Mouse (Mus musculus): ENCODE results near the gene Tspoap1.
A peak's percentile ranks its signal among the peaks of the same experiment; 100 is the strongest.

Tspoap1 gene

DNA sequence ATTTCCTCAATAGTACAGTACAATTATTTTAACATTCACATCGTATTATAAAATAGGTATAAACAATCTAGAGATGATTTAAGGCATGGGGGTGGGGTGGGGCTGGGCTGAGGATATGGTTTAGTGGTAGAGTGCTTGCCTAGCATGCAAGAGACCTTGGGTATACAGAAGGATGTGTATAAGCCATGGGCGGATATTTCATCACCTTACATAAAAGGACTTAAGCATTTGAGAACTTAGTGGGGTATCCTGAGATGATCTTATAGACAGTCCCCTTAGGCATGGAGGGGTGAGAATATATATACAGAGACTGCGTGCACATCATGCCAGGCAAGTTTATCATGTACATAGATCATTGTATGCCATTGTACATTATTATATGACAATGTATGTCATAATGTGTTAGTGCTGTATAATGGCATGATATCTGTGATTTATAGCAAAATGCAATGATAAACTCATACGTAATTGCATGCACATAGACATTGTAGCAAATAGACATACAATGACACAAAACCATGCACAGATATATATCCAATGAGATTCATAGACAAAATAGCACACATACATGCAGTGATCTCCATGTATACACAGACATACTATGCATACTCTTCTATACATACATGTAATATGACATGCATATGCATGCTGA is 1.3 kb upstream of the Tspoap1 start:
- DNase-seq (ENCODE audit: low spot score in 2 of 2) = no peak

DNA sequence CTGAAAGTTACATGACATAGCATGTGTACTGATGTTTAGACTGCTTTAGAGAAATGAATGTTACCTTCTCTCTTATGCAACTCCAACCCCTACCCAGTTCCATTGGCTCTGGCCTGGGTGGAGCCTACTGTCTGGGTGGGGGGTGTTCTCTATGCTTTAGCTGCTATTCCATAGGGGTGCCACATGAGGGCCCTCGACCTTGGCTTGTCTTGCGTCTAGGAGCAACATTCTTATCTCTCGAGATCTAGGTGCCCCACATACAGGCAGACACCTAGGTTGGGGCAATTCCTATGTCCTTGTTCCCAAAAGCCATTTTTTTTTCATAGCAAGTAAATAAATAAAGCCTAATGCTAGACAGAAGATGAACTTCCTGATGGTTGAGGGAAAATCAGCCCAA is 734 bp upstream of the Tspoap1 start:
- DNase-seq (ENCODE audit: low spot score in 2 of 2) = peak; percentile 64 to 82

DNA sequence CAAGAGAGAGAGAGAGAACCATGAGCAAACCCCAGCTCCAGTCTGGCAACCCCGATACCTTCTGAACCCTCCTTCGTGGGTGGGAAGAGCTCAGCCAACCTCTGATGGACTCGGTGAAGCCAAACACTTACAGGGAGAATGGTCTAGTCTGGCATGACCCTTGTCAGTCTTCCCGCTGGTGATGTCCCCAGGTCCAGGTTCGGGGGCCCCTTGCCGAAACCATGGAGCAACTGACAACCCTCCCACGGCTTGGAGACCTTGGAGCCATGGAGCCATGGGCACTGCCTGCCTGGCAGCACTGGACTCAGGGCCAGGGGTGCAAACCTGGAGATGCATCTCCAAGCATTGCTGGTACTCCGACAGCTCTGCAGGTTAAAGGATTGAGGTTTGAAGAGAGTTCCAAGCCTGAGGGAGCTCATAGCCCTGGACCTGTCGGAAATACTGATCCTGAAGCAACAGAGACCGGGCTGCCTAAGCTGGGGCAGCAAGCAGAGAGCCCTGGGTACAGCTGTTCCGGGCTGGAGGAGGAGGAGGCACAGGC is 910 bp downstream of the Tspoap1 start:
- DNase-seq (ENCODE audit: low spot score in 2 of 2) = peak in 1 of 2 experiments; percentile 38

DNA sequence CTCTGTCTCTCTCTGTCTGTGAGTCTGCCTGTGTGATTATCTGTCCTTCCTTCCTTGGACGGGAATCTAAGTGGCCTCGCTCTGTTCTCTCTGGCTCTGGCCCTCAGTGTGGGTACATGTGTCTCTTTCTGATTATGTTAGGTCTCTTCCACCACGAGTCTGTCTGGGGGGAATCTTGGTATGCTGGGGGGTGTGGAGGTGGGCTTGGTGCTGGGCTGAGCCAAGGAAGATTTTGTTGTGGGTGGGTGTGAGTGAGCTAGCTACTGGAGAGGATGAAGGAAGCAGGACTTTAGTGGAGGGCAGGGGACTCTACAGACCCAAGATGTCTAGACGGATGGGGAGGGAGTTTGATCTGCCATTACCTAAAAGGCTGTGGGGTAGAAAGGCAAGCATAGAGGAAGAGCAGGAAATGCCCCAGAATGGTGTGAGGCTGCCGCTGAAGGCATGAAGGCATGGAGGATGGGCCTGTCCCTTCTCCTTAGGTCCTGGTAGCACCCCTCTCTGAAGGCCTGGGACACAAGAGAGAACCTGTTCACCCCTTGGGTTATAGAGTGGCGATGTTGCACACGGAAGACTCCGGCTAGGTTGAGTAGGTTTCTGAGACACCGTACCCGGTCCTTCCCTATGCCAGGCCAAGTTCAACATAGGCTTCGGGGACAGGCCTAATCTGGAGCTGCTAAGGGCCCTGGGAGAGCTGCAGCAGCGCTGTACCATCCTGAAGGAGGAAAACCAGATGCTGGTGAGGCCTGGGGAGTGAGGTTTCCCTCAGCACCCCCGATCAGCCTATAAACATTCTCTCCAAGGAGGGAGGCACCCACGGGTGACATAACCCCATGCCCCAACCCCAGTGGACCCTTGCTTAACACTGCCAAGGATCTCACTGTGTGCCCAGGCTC is 1.7 kb downstream of the Tspoap1 start:
- DNase-seq (ENCODE audit: low spot score in 2 of 2) = no peak

DNA sequence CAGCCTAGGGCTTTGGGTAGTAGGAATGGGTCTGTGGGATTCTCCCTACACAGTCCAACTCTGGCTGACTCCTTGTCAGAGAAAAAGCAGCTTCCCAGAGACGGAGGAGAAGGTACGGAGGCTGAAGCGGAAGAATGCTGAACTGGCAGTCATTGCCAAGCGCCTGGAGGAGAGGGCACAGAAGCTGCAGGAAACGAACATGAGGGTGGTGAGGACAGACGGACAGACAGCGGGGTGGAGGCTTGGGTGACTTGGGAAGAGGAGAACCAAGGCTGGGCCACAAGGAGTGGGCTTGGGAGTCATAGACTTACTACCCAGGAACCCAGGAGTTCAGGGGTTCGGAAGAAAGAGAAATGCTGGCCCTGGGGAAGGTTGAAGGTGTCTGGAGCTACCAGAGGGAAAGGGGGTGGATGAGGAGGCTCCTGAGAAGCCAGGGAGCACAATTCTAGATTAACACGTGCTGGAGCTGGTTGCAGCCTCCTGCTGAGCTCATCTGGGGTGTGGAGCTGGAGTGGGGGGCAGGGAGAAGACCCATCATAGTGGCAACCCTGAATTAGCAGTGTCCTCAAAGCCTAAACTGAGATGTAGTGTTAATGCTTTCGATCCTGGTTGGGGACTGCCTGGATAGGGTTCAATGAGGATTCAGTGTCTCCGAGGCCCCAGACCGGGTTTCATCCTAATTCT is 2.5 kb downstream of the Tspoap1 start:
- no peak for DNase-seq (ENCODE audit: low spot score in 2 of 2)

DNA sequence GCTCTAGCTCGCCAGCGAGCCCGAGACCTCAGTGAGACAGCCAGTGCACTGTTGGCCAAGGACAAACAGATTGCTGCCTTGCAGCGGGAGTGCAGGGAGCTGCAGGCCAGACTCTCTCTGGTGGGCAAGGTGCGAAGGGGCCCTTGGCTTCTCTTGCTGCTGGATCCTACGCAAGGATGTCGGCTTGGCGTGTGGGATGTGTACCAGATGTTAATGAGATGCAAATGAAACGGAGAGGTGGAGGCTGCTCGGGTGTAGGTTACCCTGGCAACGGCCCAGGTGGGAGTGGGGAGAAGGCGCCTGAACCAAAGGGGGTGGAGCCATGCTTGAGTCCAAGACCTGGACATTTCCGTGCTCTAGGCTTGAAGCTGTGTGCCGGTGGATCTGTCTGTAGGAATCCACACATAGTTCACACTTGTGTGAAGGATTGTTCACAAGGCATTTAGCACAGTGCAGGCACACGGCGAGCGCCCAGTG is 3.2 kb downstream of the Tspoap1 start:
- peak; percentile 19 to 39 for DNase-seq (ENCODE audit: low spot score in 2 of 2)

DNA sequence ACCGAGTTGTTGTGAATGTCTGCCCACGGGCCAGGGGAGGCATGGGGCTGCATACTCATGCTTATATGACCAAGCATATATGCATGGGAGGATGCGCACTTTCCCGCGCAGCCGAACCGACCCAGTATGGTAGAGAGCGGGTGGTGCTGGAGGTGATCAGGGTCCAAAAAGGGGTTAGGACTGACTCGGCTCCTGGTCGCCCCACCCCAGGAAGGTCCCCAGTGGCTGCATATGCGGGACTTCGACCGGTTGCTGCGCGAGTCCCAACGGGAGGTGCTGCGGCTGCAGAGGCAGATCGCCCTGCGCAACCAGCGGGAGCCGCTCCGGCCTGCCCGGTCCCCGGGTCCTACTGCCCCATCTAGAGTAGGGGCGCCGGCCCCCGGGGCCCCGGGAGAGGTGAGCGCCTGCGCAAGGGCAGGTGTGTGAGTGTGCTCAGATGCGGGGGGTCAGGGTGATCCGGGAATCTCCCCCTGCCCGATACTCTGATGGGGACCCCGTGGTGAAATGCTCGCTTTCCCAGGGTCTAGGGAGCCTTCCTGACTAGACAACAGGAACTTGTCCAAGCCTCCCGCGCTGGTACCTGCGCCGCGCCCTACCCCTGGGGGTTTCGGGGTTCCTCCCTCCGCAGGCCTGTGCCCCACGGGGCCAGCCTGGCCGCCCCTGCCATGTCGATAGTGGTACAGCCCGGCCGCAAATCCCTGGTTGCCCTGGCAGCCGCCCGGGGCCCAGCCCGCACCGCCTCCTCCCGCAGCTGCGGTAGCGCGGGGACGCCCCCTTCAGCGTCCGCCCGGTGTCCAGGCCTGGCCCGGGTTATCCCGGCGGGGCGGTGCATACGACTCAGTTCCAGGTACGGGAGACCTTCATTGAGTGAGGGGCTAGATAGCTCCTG is 3.9 kb downstream of the Tspoap1 start:
- peak; percentile 35 to 60 for DNase-seq (ENCODE audit: low spot score in 2 of 2)

DNA sequence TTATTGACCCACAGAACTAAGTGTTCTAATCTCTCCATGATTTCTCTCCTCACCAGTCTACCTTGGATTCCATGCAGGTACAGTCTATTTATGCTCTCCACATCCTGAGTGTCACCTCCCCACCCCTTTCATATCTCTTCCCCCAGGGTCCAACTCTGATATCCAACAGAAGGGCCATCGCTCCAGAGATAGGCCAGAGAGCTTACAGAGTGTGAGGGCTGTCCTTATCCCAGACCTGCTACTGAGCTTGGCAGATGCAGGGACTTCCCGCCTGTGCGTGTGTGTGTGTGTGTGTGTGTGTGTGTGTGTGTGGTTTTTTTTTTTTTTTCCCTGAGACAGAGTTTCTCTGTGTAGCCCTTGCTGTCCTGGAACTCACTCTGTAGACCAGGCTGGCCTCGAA is 8.4 kb downstream of the Tspoap1 start:
- peak in 1 of 2 experiments; percentile 14 for DNase-seq (ENCODE audit: low spot score in 2 of 2)

DNA sequence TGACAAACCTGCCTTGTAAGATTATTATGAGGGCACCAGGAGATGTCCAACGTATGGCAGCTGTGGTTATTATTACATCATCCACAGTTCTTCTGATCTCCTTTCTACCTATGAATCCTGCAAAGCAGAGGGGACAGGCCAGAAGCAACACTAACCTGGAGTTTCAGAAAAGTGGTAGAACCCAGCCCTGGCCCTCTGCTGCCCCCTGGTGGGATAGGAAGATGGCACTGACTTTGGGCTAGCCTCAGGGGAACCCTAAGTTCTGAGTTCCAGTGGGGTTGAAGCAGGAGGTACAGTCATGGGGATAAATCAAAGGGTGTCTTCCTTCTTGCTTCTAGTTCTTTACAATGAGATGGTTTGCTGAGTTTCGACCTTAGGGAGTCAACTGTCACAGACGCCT is 10.6 kb downstream of the Tspoap1 start:
- DNase-seq (ENCODE audit: low spot score in 2 of 2) = peak; percentile 91 to 94

DNA sequence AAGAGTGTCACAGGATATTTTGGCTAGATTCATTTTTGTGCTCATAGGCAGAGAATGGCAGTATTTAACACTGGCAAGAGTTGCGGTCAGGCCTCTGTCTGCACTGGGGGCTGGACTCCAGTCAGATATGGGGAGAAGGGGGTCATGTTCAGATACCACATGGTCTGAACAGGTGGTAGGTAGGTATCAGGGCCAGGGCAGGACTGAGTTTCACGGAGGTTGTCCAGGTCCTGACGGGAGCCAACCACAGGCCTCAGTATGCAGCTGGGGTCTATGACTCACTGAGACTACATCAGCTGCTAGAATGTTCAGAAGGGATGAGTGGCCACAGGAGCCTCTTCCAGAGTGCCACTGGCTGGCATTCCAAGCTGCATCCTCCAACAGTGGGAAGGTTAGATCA is 12.0 kb downstream of the Tspoap1 start:
- peak in 1 of 2 experiments; percentile 3 for DNase-seq (ENCODE audit: low spot score in 2 of 2)

DNA sequence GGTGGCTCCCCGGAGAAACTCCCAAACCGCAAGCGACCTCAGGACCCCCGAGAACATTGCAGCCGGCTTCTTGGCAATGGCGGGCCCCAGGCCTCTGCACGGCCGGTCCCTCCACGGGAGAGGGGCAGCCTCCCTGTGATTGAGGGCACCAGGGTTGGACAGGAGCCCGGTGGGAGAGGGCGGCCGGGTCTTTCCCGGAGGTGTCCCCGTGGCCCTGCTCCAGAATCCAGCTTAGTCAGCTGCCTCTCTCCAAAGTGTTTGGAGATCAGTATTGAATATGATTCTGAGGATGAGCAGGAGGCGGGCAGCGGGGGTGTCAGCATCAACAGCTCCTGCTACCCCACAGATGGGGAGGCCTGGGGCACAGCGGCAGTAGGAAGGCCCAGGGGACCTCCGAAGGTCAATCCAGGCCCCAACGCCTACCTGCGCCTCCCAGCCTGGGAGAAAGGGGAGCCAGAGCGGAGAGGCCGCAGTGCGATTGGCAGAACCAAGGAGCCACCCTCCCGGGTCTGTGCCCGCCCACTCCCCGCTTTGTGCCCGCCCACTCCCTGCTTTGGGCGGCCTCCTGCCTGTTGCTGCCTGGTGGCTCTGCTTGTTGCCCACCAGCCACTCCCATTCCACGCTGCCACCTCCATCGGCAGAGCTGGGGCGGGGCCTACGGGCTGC is 17.9 kb downstream of the Tspoap1 start:
- DNase-seq (ENCODE audit: low spot score in 2 of 2) = no peak

DNA sequence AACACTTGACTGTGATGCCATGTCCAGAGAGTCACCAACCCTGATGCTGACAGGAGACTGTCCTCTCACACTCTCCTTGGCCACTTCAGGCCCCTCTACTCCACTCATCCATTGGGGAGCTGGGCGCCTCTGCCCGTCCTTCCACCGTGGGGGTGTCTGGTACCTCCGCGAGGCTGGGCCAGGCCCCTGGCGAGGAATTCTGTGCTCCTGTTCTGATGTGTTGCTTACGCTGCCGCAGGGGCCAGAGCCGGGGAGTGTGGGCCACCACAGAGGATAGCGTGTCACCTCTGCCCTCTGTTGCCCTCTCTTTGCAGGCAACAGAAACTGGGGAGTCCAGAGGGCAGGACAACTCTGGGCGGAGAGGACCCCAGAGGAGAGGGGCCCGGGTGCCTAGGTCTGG is 18.6 kb downstream of the Tspoap1 start:
- no peak for DNase-seq (ENCODE audit: low spot score in 2 of 2)

DNA sequence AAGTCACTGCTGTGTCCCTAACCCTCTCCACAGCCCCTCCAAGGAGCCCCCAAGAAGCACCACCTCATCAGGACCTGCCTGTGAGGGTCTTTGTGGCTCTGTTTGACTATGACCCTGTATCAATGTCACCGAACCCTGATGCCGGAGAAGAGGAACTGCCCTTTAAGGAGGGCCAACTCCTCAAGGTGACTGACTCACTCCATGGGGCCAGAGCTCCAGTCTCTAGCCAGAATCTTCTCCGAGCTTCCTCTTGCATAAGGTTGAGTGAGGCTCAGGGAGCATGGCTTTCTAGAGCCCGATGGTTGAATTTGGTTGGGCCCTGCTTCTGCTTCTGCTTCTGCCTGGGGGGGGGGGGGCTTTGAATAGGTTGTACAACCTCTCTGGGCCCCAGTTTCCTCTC is 19.1 kb downstream of the Tspoap1 start:
- DNase-seq (ENCODE audit: low spot score in 2 of 2) = no peak

DNA sequence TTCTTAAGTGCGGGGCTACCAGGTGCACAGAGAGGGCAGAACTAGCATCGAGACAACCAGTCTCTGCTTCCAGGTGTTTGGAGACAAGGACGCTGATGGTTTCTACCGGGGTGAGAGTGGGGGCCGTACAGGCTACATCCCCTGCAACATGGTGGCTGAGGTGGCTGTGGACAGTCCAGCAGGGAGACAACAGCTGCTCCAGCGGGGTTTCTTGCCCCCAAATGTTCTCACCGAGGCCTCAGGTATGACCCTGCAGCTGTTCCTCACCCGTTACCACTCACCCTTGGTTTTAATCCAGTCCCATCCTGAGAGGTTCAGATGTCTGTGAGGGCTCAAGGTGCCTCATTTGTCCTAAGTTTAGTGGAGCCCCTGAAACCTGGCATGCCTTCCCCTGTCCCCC is 19.8 kb downstream of the Tspoap1 start:
- no peak for DNase-seq (ENCODE audit: low spot score in 2 of 2)

DNA sequence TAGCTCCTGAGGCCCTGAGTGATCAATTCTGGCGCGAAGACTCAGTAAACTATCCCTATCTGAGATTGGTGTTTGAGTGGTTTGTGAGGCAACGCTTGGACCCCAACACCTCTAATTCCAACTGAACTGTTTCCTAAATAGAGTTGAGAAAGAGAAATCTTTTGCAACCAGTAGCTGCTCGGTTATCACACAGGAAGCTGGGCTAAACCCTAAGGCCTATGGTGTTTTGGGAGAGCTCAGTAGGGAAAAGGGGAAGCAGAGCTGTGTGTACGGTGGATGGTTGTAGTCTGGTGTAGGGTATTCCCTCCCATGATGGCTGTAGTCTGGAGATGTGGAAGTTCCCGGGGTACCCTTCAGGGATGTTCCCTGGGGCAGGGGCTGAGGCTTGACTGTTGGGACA is 29.7 kb downstream of the Tspoap1 start:
- no peak for DNase-seq (ENCODE audit: low spot score in 2 of 2)

DNA sequence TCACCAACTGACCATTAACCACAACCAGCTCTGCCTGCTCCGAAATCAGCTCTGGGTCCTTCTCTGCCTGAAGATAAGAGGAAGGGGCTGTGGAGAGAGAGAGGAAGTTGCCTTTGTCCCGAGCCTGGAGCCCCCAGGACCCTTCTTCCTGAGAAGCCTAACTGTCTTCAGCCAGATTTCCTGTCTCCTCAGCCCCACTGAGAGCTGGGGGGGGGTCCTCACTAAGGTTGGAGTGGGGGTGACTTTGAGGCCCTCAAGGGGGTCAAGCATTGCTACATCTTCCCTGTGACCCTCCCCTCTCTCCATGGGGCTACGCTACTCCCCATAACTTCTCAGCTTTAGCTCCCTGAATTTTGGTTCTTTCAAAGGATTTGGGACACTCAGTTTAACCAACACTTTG is 33.1 kb downstream of the Tspoap1 start, which contains the start of gene Mpo:
Gene Mpo, plus strand, starts transcription at position 122 of the 400 bp plus-strand sequence.
- no peak for DNase-seq (ENCODE audit: low spot score in 2 of 2)

DNA sequence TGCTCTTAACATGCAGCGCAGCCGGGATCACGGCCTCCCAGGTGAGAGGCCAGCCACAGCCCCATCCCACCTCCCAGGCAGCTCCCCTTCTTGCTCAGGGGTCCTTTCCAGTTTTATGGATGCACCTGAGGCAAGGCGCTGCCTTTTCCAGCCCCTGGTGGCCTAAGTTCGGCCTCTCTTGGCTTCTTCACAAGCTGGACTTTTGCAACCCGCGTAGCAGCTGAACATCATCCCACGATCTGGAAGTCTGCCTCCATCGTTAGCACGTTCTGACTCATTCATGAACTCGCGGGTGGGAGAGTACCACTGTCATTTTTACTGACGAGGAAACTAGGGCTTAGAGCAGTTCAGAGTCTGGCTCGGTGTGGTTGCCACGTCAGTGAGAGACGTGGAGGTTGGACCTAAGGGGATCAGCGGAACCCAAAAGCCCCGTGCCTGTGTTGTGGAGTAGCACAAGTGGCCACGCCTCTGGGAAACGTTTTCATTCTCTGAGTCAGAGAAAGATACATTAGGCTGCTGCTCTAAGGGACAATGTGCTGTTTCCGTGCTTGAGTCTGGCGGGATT is 41.5 kb downstream of the Tspoap1 start:
- no peak for DNase-seq (ENCODE audit: low spot score in 2 of 2)

DNA sequence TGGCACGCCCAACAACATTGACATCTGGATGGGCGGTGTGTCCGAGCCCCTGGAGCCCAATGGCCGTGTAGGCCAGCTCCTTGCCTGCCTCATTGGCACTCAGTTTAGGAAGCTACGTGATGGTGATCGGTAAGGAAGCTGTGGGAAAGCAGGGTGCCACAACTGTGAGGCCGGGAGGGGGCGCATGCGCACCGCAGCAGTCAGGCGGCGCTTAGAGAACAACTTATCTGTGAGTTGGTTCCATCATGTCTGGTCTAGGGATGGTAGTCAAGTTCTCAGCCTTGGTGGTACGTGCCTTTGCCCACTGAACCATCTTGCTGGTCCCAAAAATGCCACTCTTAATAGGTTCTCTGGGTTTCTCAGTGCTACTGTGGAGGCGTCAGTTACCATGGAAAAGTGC is 42.3 kb downstream of the Tspoap1 start:
- no peak for DNase-seq (ENCODE audit: low spot score in 2 of 2)

DNA sequence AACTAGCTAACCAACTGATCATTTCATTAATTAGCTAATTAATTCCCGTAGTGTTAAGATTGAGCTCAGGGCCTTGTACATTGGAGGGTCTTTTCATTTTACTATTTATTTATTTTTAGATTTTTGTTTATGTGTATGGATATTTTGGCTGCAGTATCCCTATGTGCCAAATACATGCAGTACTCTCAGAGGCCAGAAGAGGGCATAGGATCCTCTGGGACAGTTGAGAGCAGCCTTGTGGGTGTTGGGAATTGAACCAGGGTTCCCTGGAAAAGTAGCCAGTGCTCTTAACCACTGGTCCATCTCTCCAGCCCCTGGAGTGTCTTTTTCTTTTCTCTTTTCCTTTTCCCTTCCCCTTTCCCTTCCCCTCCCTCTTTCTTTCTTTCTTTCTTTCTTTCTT is 45.1 kb downstream of the Tspoap1 start:
- peak; percentile 25 to 64 for DNase-seq (ENCODE audit: low spot score in 2 of 2)

DNA sequence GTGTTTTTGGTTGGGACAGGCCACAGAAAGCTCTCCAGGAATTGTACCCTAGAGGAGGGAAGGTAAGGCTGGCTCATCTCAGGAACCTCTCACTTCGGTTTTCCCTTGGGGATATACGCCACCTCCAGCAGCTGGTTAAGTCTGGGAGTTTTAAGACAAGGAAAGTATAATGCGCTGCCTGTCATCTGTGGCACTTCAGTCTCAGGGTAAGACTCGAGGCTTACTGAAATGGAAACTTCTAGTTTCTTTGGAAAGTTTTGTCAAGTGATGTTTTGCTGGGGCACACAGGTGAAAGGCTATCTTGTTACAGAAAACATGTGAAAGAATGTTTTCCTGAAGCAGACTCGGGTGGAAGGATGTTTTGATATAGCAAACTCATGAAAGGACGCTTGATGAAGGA is 47.1 kb downstream of the Tspoap1 start:
- no peak for DNase-seq (ENCODE audit: low spot score in 2 of 2)
